Mouse (Mus musculus) embryonic facial prominence, embryonic 14.5 days (tissue): ENCODE data around the gene Gm973. TPM values are rescaled to one million over a fixed set of nuclear protein-coding genes. Genes with fewer than 3 reads are reported as not detected.

Source experiments
- ATAC-seq: fragments of 200-750 bp; cut with Nextera tagmentation; 2 replicates; pipeline ENCODE4 v1.8.0; 2017; ENCODE audit warnings: low read depth, moderate number of reproducible peaks, moderate TSS enrichment
- DNase-seq: peaks from one replicate; pipeline ENCODE4 v3.0.0-alpha.2; 2015; ENCODE audit warnings: low spot score
- H3K27ac ChIP-seq: fragments of 300-500 bp; sonication (generic); replicated peaks from 2 replicates; pipeline ENCODE4 v1.5.1; 2014; ENCODE audit warnings: low read depth, mild to moderate bottlenecking, low read length, moderate library complexity
- H3K27me3 ChIP-seq: fragments of 300-500 bp; sonication (generic); replicated peaks from 2 replicates; pipeline ENCODE4 v1.6.1; 2014; ENCODE audit warnings: low read length; ENCODE audit not compliant: control insufficient read depth, insufficient read depth
- H3K36me3 ChIP-seq: fragments of 300-500 bp; sonication (generic); 2 replicates; pipeline ENCODE4 v1.6.1; 2014; ENCODE audit warnings: low read length, mixed read lengths; ENCODE audit not compliant: control insufficient read depth, insufficient read depth
- H3K4me1 ChIP-seq: fragments of 300-500 bp; sonication (generic); 2 replicates; pipeline ENCODE4 v1.6.1; 2014; ENCODE audit warnings: antibody characterized with exemption, low read length; ENCODE audit not compliant: control insufficient read depth, insufficient read depth
- H3K4me2 ChIP-seq: fragments of 300-500 bp; sonication (generic); 2 replicates; pipeline ENCODE4 v1.6.1; 2014; ENCODE audit warnings: low read depth, mild to moderate bottlenecking, low read length, moderate library complexity, mixed read lengths
- H3K4me3 ChIP-seq: fragments of 300-500 bp; sonication (generic); 2 replicates; pipeline ENCODE4 v1.5.1; 2014; ENCODE audit warnings: low read depth, mild to moderate bottlenecking, low read length
- H3K9ac ChIP-seq: fragments of 300-500 bp; sonication (generic); 2 replicates; pipeline ENCODE4 v1.6.1; 2014; ENCODE audit warnings: low read depth, mild to moderate bottlenecking, low read length, moderate library complexity, mixed read lengths
- H3K9me3 ChIP-seq: fragments of 300-500 bp; sonication (generic); 2 replicates; pipeline ENCODE4 v1.6.1; 2016; ENCODE audit warnings: low read length; ENCODE audit not compliant: control insufficient read depth
- WGBS: fragments of 180-500 bp; shearing (Covaris S2); extraction: QIAGEN DNeasy Blood & Tissue Kit; methylation state at CpG from one replicate; pipeline ENCODE4 v1.1.7; 2014; 5-methylcytosine and 5-hydroxymethylcytosine counted together
- polyA plus RNA-seq: library from polyadenylated mRNA; unstranded; fragments of >200 nt; fragmentation: Nextera tagmentation; extraction: Ambion mirVana; gene quantifications from 2 replicates; pipeline ENCODE4 v1.2.1, GENCODE M21; 2014

Gene Gm973
- polyA plus RNA-seq, 1 experiment from 2014 or later = 5.9 TPM

DNA sequence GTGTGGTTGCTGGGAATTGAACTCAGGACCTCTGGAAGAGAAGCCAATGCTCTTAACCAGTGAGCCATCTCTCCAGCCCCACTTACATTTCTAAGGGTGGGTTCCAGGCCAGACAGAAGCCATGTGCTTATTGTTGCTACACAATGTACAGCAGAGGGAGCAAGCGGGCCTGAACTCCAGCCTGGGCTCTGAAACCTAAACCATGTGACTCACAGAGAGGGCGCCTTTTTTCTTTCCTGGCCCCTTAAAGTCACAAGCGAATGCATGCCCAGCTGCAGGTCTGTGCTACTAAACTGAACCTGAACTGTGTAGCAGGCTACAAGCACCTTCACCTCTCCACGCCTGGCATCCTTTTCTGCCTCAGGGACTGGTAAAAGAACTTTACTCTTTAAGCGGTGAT lies 92.9 kb downstream of the Gm973 start:
- DNase-seq = no peak
- Histone ChIP-seq H3K4me3 (no peak overlapping the region), H3K4me2 (no peak overlapping the region), H3K9ac (no peak overlapping the region), H3K9me3 (no peaks in the 10 kb centered on the region), H3K27me3 (no peaks in the 10 kb centered on the region), H3K4me1 (no peaks in the 10 kb centered on the region), H3K27ac (no peak overlapping the region), H3K36me3 (no peaks in the 10 kb centered on the region)
- WGBS = 60% methylated on average over 5 of the region's 5 CpGs
- ATAC-seq = no peak

DNA sequence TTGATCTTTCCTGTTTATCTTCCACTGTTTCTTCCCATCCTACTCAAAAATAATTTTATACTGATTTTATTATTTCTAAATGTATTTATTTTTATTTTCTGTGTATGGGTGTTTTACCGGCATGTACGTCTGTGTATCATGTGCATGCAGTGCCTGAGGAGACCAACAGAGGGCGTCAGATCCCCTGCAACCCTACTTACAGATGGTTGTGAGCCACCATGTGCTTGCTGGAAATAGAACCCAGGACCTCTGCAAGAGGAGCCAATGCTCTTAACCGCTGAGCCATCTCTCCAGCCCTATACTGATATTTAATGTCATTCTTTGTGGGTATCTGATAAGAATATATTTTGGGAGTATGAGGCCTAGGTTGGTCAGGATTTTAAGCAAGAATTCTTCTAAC lies 93.4 kb downstream of the Gm973 start:
- DNase-seq = no peak
- 78% methylated on average over 4 of the region's 4 CpGs for WGBS
- H3K36me3 ChIP-seq = no peaks in the 10 kb centered on the region
- H3K4me3 ChIP-seq = no peak overlapping the region
- H3K4me1 ChIP-seq = no peaks in the 10 kb centered on the region
- no peak overlapping the region for H3K4me2 ChIP-seq
- H3K27ac ChIP-seq = no peak overlapping the region
- H3K9me3 ChIP-seq = no peaks in the 10 kb centered on the region
- H3K9ac ChIP-seq = no peak overlapping the region
- no peak for ATAC-seq
- H3K27me3 ChIP-seq = no peaks in the 10 kb centered on the region

DNA sequence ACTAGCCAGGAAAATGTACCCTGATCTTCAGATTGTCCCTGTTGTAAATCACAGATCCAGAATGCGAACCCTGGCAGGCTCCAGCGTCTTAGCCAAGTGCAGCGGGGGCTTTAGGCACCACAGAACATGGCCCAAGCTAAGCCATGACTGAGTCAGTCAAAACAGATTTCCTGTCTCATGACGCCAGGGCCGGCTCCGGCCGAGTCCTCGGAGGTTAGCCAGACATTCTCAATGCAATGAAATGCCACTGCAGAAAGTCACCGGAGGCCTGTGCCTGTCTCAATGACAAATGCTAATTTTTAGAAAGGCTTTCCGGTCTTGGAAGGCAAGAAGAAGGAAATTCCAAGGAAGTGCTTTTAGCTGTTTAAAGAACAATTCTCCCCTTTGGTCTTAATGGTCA lies 93.8 kb downstream of the Gm973 start:
- Histone ChIP-seq H3K36me3 (no peaks in the 10 kb centered on the region), H3K9ac (no peak overlapping the region), H3K27ac (no peak overlapping the region), H3K4me2 (no peak overlapping the region), H3K4me1 (no peaks in the 10 kb centered on the region), H3K4me3 (no peak overlapping the region), H3K27me3 (no peaks in the 10 kb centered on the region), H3K9me3 (no peaks in the 10 kb centered on the region)
- DNase-seq = no peak
- no peak for ATAC-seq
- 53% methylated on average over 10 of the region's 10 CpGs for WGBS

DNA sequence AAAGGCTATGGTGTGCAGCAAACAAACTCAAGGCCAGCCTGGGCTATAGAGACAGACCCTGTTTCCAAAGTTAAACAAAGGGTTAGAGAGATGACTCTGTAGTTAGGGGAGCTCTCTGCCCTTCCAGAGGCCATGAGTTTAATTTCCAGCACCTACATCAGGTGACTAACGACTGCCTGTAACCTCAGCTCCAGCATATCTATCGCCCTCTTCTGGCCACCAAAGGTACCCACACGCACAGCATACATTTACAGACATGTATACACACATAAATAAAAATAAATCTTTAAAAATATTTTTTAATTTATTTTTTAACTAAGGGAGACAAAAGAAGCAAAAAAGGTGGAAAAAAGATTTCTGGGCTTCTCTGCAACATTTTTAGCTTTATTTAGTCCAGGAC lies 94.9 kb downstream of the Gm973 start:
- Histone ChIP-seq H3K27me3 (no peaks in the 10 kb centered on the region), H3K27ac (no peak overlapping the region), H3K4me3 (no peak overlapping the region), H3K9me3 (no peaks in the 10 kb centered on the region), H3K36me3 (no peaks in the 10 kb centered on the region), H3K4me2 (no peak overlapping the region), H3K4me1 (no peaks in the 10 kb centered on the region), H3K9ac (no peak overlapping the region)
- DNase-seq (no peak), ATAC-seq (no peak)
- WGBS = 81% methylated on average over 3 of the region's 3 CpGs

DNA sequence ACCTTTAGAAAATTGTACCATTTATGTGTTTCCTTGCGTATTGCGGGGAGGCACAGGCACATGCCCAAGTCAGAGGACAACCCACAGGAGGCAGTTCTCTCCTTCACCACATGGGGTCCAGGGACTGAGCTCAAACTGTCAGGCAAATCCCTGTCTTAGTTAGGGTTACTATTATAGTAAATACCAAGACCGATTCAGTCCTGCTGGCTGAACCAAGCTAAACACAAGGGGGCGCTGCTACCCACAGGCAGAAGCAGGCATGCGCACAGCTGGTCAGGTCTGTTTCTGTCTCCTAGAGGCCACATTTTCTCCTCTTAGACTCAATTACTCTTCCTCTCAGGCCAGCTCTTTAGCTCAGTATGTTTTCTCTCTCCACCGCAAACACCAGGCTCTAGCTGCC lies 97.7 kb downstream of the Gm973 start:
- 46% methylated on average over 6 of the region's 6 CpGs for WGBS

DNA sequence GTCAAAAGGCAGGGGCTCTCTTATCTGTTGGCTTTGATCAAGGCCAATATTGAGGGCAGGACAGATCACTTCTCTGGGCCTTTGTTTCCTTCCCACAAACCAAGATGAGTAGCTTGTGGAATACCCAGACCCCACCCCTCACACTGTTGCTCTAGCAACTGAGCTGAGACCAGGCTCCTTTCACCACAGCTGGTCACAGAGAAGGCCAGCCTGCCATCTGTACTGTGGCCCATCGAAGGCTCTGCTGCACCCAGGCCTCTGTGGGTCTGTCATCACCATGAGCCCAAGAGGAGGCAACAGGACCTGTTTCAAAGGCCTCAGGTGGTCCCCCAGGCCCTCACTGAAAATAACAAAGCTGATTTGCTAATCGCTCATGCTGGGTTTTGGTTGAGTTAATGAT lies 99.0 kb downstream of the Gm973 start:
- Histone ChIP-seq H3K9me3 (no peaks in the 10 kb centered on the region), H3K4me2 (no peak overlapping the region), H3K4me1 (no peaks in the 10 kb centered on the region), H3K27me3 (no peaks in the 10 kb centered on the region), H3K9ac (no peak overlapping the region), H3K36me3 (no peaks in the 10 kb centered on the region), H3K4me3 (no peak overlapping the region), H3K27ac (no peak overlapping the region)
- ATAC-seq (no peak), DNase-seq (no peak)
- 78% methylated on average over 2 of the region's 2 CpGs for WGBS

More for the DNA sequence above, 97.7 kb downstream of the Gm973 start:
- ATAC-seq = no peak
- H3K9ac ChIP-seq = no peak overlapping the region
- H3K4me2 ChIP-seq = no peak overlapping the region
- H3K4me3 ChIP-seq = no peak overlapping the region
- no peaks in the 10 kb centered on the region for H3K9me3 ChIP-seq
- no peak overlapping the region for H3K27ac ChIP-seq
- no peaks in the 10 kb centered on the region for H3K4me1 ChIP-seq
- no peaks in the 10 kb centered on the region for H3K27me3 ChIP-seq
- peak; percentile 44 for DNase-seq
- H3K36me3 ChIP-seq = no peaks in the 10 kb centered on the region

DNA sequence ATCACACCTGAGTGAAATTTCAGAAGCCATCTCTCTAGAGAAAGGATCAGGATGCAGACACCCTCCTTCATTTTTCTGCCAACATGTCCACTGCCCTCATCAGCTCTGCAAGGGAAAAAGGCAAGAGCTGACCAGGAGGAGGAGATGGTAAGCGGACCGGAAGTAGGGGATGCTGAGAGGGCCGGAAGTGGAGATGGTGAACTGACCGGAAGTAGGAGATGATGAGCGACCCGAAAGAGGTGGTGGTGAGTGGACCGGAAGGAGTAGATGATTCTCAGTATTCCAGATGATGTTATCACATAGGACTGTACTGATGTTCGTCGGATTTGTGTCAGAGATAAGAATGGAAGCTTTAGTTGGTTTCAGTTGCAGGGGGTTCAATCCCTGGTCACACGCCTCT lies 103.1 kb downstream of the Gm973 start:
- Histone ChIP-seq H3K9ac (no peak overlapping the region), H3K4me2 (no peak overlapping the region), H3K27ac (no peak overlapping the region), H3K27me3 (no peaks in the 10 kb centered on the region), H3K4me3 (no peak overlapping the region), H3K4me1 (no peaks in the 10 kb centered on the region), H3K36me3 (no peaks in the 10 kb centered on the region), H3K9me3 (no peaks in the 10 kb centered on the region)
- 87% methylated on average over 10 of the region's 10 CpGs for WGBS
- no peak for DNase-seq
- ATAC-seq = no peak

DNA sequence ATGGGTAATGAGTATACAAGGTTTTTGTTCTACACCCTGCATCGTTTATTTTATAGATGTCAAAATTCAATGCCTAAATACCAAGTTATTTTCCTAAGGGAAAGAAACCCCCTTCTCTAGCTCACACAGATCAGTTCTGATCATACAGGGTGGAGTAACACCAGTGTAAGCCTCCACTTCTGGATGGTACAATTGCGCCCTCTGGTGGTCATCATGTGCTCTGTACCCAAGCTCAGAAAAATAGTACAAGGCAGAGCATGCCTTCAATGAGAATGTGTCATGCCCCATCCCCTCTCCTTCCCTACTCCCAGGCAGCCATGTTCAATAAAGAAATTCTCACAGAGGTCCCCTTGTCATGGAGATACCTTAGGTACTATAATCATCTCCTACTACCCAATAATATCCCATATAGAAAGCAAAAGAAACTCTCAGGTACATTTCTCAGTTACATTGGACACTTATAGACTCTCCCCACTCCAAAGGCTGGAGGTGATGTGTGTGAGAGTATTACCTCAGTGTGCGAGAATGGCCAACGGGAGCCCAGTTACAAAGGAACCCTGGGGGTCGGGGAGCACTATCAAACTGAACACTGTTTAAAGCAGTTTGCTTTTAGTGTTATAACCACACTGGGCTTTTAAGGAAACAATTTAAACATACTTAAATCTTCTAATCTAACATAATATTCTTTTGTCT lies 107.4 kb downstream of the Gm973 start:
- H3K9ac ChIP-seq = no peak overlapping the region
- no peak overlapping the region for H3K4me2 ChIP-seq
- DNase-seq (peak; percentile 89), ATAC-seq (peak; percentile 92)
- H3K36me3 ChIP-seq = no peaks in the 10 kb centered on the region
- no peaks in the 10 kb centered on the region for H3K27me3 ChIP-seq
- H3K27ac ChIP-seq = no peak overlapping the region
- no peaks in the 10 kb centered on the region for H3K9me3 ChIP-seq
- H3K4me3 ChIP-seq = no peak overlapping the region
- no peaks in the 10 kb centered on the region for H3K4me1 ChIP-seq
- 28% methylated on average over 5 of the region's 5 CpGs for WGBS

DNA sequence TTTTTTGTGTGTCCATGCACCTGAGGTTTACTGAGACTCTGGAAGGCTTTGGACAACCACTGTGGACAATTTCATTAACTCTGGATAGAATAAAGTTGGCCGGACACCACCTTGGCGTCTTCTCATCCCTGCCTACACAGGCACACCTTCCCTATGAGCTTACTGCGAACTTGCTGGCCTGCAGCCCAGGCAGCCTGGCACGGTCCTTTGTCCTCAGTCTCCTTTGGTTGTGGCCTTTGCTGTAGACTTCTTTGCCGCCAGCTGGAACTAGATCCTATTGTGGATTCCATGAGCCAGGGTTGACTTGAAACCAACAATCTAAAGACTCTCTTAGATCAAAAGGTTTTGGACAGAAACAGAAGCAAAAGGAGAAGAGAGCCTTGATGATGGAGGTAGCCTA lies 109.3 kb downstream of the Gm973 start:
- no peaks in the 10 kb centered on the region for H3K36me3 ChIP-seq
- no peaks in the 10 kb centered on the region; the same call in 1 of the 2 replicates for H3K27me3 ChIP-seq
- H3K4me1 ChIP-seq = no peaks in the 10 kb centered on the region
- WGBS = 84% methylated on average over 5 of the region's 5 CpGs
- DNase-seq (no peak), ATAC-seq (no peak)
- H3K9ac ChIP-seq = no peak overlapping the region
- no peak overlapping the region for H3K4me3 ChIP-seq
- H3K27ac ChIP-seq = no peak overlapping the region
- no peaks in the 10 kb centered on the region for H3K9me3 ChIP-seq
- no peak overlapping the region for H3K4me2 ChIP-seq
